Mouse (Mus musculus): ENCODE measurements at regions not wholly inside any gene's neighbourhood (a gene's known extent, or its start where the extent isn't known, plus 50 kb on each side); places are given as distances from the start of the nearest gene placed in this dataset.

GRCm38 (mm10) chr10:44994385-44995281, 72.4 kb upstream of the Prep start:
- Histone ChIP-seq H3K4me2 (replicated peaks) (no peak overlapping the region), H3K4me1 (peaks cover 7% of the 10 kb centered on the region; the same call in 1 of the 2 replicates), H3K36me3 (no peaks in the 10 kb centered on the region), H3K9ac (no peak overlapping the region), H3K27ac (no peak overlapping the region), H3K9me3 (no peaks in the 10 kb centered on the region), H3K27me3 (no peaks in the 10 kb centered on the region), H3K4me3 (no peak overlapping the region)
- ATAC-seq (ENCODE audit: insufficient number of reproducible peaks, insufficient read depth, low FRiP score, low TSS enrichment), result no peak
- WGBS, result 80% methylated on average over 17 of the region's 17 CpGs

GRCm38 (mm10) chr10:44993470-44994260, 73.3 kb upstream of the Prep start:
- Histone ChIP-seq H3K9me3 (no peaks in the 10 kb centered on the region), H3K36me3 (no peaks in the 10 kb centered on the region), H3K4me1 (peaks cover 7% of the 10 kb centered on the region; the same call in 1 of the 2 replicates), H3K27ac (no peak overlapping the region), H3K9ac (no peak overlapping the region), H3K4me3 (no peak overlapping the region), H3K4me2 (replicated peaks) (no peak overlapping the region), H3K27me3 (no peaks in the 10 kb centered on the region)
- no peak for ATAC-seq (ENCODE audit: insufficient number of reproducible peaks, insufficient read depth, low FRiP score, low TSS enrichment)
- WGBS, result 63% methylated on average over 10 of the region's 10 CpGs

GRCm38 (mm10) chr10:44989539-44989938, 77.5 kb upstream of the Prep start:
- Histone ChIP-seq H3K27me3 (no peaks in the 10 kb centered on the region), H3K9me3 (no peaks in the 10 kb centered on the region), H3K27ac (no peak overlapping the region), H3K9ac (no peak overlapping the region), H3K4me2 (replicated peaks) (no peak overlapping the region), H3K4me1 (0 out of 2 replicates have a peak, but pooled peaks cover 3% of the 10 kb centered on the region), H3K36me3 (no peaks in the 10 kb centered on the region), H3K4me3 (no peak overlapping the region)
- no peak for ATAC-seq (ENCODE audit: insufficient number of reproducible peaks, insufficient read depth, low FRiP score, low TSS enrichment)
- 69% methylated on average over 6 of the region's 6 CpGs for WGBS

GRCm38 (mm10) chr10:44988756-44989155, 78.2 kb upstream of the Prep start:
- Histone ChIP-seq H3K4me2 (replicated peaks) (no peak overlapping the region), H3K9ac (no peak overlapping the region), H3K27me3 (no peaks in the 10 kb centered on the region), H3K27ac (no peak overlapping the region), H3K36me3 (no peaks in the 10 kb centered on the region), H3K4me3 (no peak overlapping the region), H3K9me3 (no peaks in the 10 kb centered on the region), H3K4me1 (0 out of 2 replicates have a peak, but pooled peaks cover 3% of the 10 kb centered on the region)
- WGBS, result 71% methylated on average over 8 of the region's 8 CpGs
- no peak for ATAC-seq (ENCODE audit: insufficient number of reproducible peaks, insufficient read depth, low FRiP score, low TSS enrichment)

GRCm38 (mm10) chr10:44987615-44988014, 79.4 kb upstream of the Prep start:
- Histone ChIP-seq H3K9ac (no peak overlapping the region), H3K4me2 (replicated peaks) (no peak overlapping the region), H3K36me3 (no peaks in the 10 kb centered on the region), H3K4me3 (no peak overlapping the region), H3K4me1 (0 out of 2 replicates have a peak, but pooled peaks cover 3% of the 10 kb centered on the region), H3K27me3 (no peaks in the 10 kb centered on the region), H3K9me3 (no peaks in the 10 kb centered on the region), H3K27ac (no peak overlapping the region)
- no peak for ATAC-seq (ENCODE audit: insufficient number of reproducible peaks, insufficient read depth, low FRiP score, low TSS enrichment)
- WGBS, result 43% methylated on average over 4 of the region's 4 CpGs

- no peak overlapping the region for H3K27ac ChIP-seq
- no peak overlapping the region for H3K4me3 ChIP-seq
- H3K9ac ChIP-seq, result no peak overlapping the region
- H3K27me3 ChIP-seq, result no peaks in the 10 kb centered on the region
- H3K36me3 ChIP-seq, result no peaks in the 10 kb centered on the region
- ATAC-seq (ENCODE audit: insufficient number of reproducible peaks, insufficient read depth, low FRiP score, low TSS enrichment), result no peak
- no peak overlapping the region for H3K4me2 ChIP-seq (replicated peaks)
- WGBS, result 68% methylated on average over 2 of the region's 2 CpGs
- 0 out of 2 replicates have a peak, but pooled peaks cover 6% of the 10 kb centered on the region for H3K9me3 ChIP-seq
- H3K4me1 ChIP-seq, result no peaks in the 10 kb centered on the region
Measured at GRCm38 (mm10) chr10:44981913-44982312, 85.1 kb upstream of the Prep start.

GRCm38 (mm10) chr10:44976815-44977214, 90.2 kb upstream of the Prep start:
- Histone ChIP-seq H3K27ac (no peak overlapping the region), H3K4me3 (no peak overlapping the region), H3K27me3 (no peaks in the 10 kb centered on the region), H3K4me1 (no peaks in the 10 kb centered on the region), H3K9me3 (0 out of 2 replicates have a peak, but pooled peaks cover 6% of the 10 kb centered on the region), H3K4me2 (replicated peaks) (no peak overlapping the region), H3K36me3 (no peaks in the 10 kb centered on the region), H3K9ac (no peak overlapping the region)
- ATAC-seq (ENCODE audit: insufficient number of reproducible peaks, insufficient read depth, low FRiP score, low TSS enrichment), result no peak
- WGBS, result 94% methylated on average over 2 of the region's 2 CpGs

GRCm38 (mm10) chr10:44971911-44972310, 95.1 kb upstream of the Prep start:
- no peak overlapping the region for H3K4me2 ChIP-seq (replicated peaks)
- H3K9ac ChIP-seq, result no peak overlapping the region
- H3K4me1 ChIP-seq, result no peaks in the 10 kb centered on the region
- no peaks in the 10 kb centered on the region for H3K36me3 ChIP-seq
- no peak for ATAC-seq (ENCODE audit: insufficient number of reproducible peaks, insufficient read depth, low FRiP score, low TSS enrichment)
- no peak overlapping the region for H3K27ac ChIP-seq
- no peaks in the 10 kb centered on the region for H3K9me3 ChIP-seq
- H3K4me3 ChIP-seq, result no peak overlapping the region
- 77% methylated on average over 2 of the region's 2 CpGs for WGBS
- no peaks in the 10 kb centered on the region for H3K27me3 ChIP-seq

GRCm38 (mm10) chr10:44959968-44960367, 107.0 kb upstream of the Prep start:
- Histone ChIP-seq H3K4me3 (no peak overlapping the region), H3K9ac (no peak overlapping the region), H3K4me1 (no peaks in the 10 kb centered on the region), H3K27me3 (no peaks in the 10 kb centered on the region), H3K4me2 (replicated peaks) (no peak overlapping the region), H3K27ac (no peak overlapping the region), H3K36me3 (no peaks in the 10 kb centered on the region), H3K9me3 (no peaks in the 10 kb centered on the region)
- WGBS, result 87% methylated on average over 3 of the region's 3 CpGs
- no peak for ATAC-seq (ENCODE audit: insufficient number of reproducible peaks, insufficient read depth, low FRiP score, low TSS enrichment)

- Histone ChIP-seq H3K9ac (no peak overlapping the region), H3K9me3 (no peaks in the 10 kb centered on the region), H3K27ac (no peak overlapping the region), H3K36me3 (no peaks in the 10 kb centered on the region), H3K27me3 (no peaks in the 10 kb centered on the region), H3K4me2 (replicated peaks) (no peak overlapping the region), H3K4me1 (no peaks in the 10 kb centered on the region), H3K4me3 (no peak overlapping the region)
- no peak for ATAC-seq (ENCODE audit: insufficient number of reproducible peaks, insufficient read depth, low FRiP score, low TSS enrichment)
- 69% methylated on average over 1 of the region's 1 CpGs for WGBS
Measured at GRCm38 (mm10) chr10:44945205-44945725, 121.7 kb upstream of the Prep start.

GRCm38 (mm10) chr10:44939403-44939802, 127.6 kb upstream of the Prep start:
- no peak overlapping the region for H3K27ac ChIP-seq
- no peaks in the 10 kb centered on the region for H3K36me3 ChIP-seq
- WGBS, result 54% methylated on average over 1 of the region's 1 CpGs
- H3K9ac ChIP-seq, result no peak overlapping the region
- H3K4me2 ChIP-seq (replicated peaks), result no peak overlapping the region
- H3K9me3 ChIP-seq, result no peaks in the 10 kb centered on the region
- ATAC-seq (ENCODE audit: insufficient number of reproducible peaks, insufficient read depth, low FRiP score, low TSS enrichment), result no peak
- no peaks in the 10 kb centered on the region for H3K4me1 ChIP-seq
- no peaks in the 10 kb centered on the region for H3K27me3 ChIP-seq
- H3K4me3 ChIP-seq, result no peak overlapping the region
